Mouse (Mus musculus) bone marrow macrophage, adult 2 months (primary cell): Measurements from ENCODE around the gene Gm49388.

Experiments
- CTCF ChIP-seq: IDR thresholded peaks from 2 replicates; pipeline ENCODE4 v1.5.1; 2012; ENCODE audit warnings: low read depth, mild to moderate bottlenecking, low read length, moderate library complexity
- POLR2A ChIP-seq: IDR thresholded peaks from 2 replicates; pipeline ENCODE4 v1.6.1; 2012; ENCODE audit warnings: mild to moderate bottlenecking, low read depth, low read length, borderline replicate concordance

DNA sequence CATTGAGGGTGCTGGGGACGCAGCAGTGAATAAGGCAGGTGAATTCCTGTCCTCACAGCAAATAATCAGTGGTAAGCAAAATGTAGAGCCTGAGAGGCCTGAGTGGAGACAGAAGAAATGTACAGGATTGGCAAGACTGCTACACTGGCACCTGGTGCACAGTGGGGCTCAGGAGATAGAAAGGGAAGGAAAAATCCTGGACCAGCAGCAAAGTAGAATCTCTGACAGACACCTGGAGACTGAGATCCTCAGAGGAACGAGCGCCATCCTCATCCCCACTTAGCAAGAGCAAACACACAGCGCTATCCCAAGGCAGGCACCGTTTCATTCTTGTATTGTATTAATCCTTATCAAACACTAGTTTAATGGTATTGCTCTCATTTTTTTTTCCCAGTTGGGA is 52.1 kb downstream of the Gm49388 start:
- no peak for TF ChIP-seq CTCF
- no peak for TF ChIP-seq POLR2A
